Mouse (Mus musculus) myocyte (in vitro differentiated cells): ENCODE results near the gene Ptgdr2.

Experiments used
- CEBPB ChIP-seq: IDR thresholded peaks from 2 replicates; pipeline ENCODE4 v1.6.1; 2011; ENCODE audit warnings: mild to moderate bottlenecking, moderate library complexity; ENCODE audit not compliant: poor library complexity, insufficient read depth, severe bottlenecking
- E2F4 ChIP-seq: IDR thresholded peaks from one replicate; pipeline ENCODE4 v1.6.1; 2011; ENCODE audit warnings: mild to moderate bottlenecking, control low read depth, moderate library complexity; ENCODE audit not compliant: insufficient read depth
- MAX ChIP-seq: IDR thresholded peaks from one replicate; pipeline ENCODE4 v1.6.1; 2011; ENCODE audit warnings: low read depth, mild to moderate bottlenecking, control low read depth
- MYOD1 ChIP-seq, 3 experiments: IDR thresholded peaks; one replicate each; pipeline ENCODE4 v1.6.1; 2011; ENCODE audit warnings: control low read depth in 2 of 3, low read depth in 2 of 3, mild to moderate bottlenecking in 2 of 3, moderate library complexity in 1 of 3; ENCODE audit not compliant: insufficient read length in 2 of 3, control insufficient read depth in 1 of 3
- MYOG ChIP-seq, 3 experiments: IDR thresholded peaks; one replicate each; pipeline ENCODE4 v1.6.1; 2011; ENCODE audit warnings: control low read depth in 2 of 3, low read depth in 2 of 3, mild to moderate bottlenecking in 2 of 3; ENCODE audit not compliant: insufficient read length in 2 of 3, control insufficient read depth in 1 of 3, insufficient read depth in 1 of 3
- POLR2A ChIP-seq: IDR thresholded peaks from one replicate; pipeline ENCODE4 v1.6.1; 2011; ENCODE audit warnings: low read depth, mild to moderate bottlenecking, control low read depth, moderate library complexity; ENCODE audit not compliant: insufficient read length
- POLR2AphosphoS2 ChIP-seq: IDR thresholded peaks from one replicate; pipeline ENCODE4 v1.6.1; 2011; ENCODE audit warnings: low read depth, control low read depth; ENCODE audit not compliant: insufficient read length
- SRF ChIP-seq: IDR thresholded peaks from one replicate; pipeline ENCODE4 v1.6.1; 2011; ENCODE audit warnings: low read depth; ENCODE audit not compliant: control insufficient read depth, insufficient read length
- TCF12 ChIP-seq: IDR thresholded peaks from one replicate; pipeline ENCODE4 v1.6.1; 2011; ENCODE audit warnings: mild to moderate bottlenecking, control low read depth; ENCODE audit not compliant: poor library complexity, insufficient read depth, severe bottlenecking
- USF1 ChIP-seq: IDR thresholded peaks from one replicate; pipeline ENCODE4 v1.6.1; 2011; ENCODE audit warnings: low read depth, mild to moderate bottlenecking, control low read depth, moderate library complexity

DNA sequence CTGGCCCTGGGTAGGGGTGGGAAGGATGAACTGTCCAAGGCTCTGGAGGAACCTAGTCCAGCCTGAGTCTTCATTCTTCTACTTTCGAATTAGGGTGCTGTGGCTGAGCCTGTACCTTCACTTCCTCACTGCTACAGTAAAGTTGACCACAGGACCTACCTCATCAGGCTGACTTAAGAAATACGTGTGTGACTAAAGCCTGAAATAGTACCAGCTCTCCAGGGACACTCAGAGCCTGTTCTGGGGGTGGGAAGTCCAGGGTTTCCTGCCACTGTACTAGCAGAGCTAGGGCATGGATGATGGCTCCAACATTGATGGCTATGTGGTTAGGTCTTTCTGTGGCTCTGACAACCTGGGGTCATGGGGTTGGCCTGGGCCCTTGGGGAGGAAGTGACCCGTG, 7.0 kb downstream of the Ptgdr2 start:
- TF ChIP-seq POLR2A (no peak), MAX (no peak), MYOD1 (IDR thresholded peaks at IDR 0.05; ENCODE audit: control insufficient read depth in 1 of 3, insufficient read length in 2 of 3, low read depth in 2 of 3) (no peak), USF1 (no peak), TCF12 (no peak), CEBPB (no peak), E2F4 (no peak), SRF (no peak), MYOG (IDR thresholded peaks at IDR 0.05; ENCODE audit: control insufficient read depth in 1 of 3, insufficient read depth in 1 of 3, insufficient read length in 2 of 3, low read depth in 2 of 3) (no peak), POLR2AphosphoS2 (no peak)
